Mouse (Mus musculus) kidney, adult 2 months (tissue): Measurements from ENCODE around the gene 9430038I01Rik.

Experiments
- CTCF ChIP-seq: fragments of 200-500 bp; conservative IDR thresholded peaks from 2 replicates; pipeline ENCODE4 v1.5.1; 2011; ENCODE audit warnings: low read depth, mild to moderate bottlenecking, control low read depth, low read length, moderate library complexity, mixed read lengths; ENCODE audit not compliant: insufficient read depth, insufficient read length
- POLR2A ChIP-seq: fragments of 200-500 bp; IDR thresholded peaks from one replicate; pipeline ENCODE4 v1.6.1; 2011; ENCODE audit warnings: low read depth, low read length, control low read depth

GRCm38 (mm10) chr7:137371770-137372169 lies 38.8 kb downstream of the 9430038I01Rik start:
- TF ChIP-seq POLR2A (no peak), CTCF (no peak)
